Mouse (Mus musculus) hindbrain, embryonic 14.5 days (tissue): ENCODE results near the gene Gnb1. TPM values are rescaled to one million over a fixed set of nuclear protein-coding genes. Genes with fewer than 3 reads are reported as not detected.
"Not testable (repeated sequence)": the region's sequence is repeated elsewhere in the genome, so short reads cannot be mapped to it uniquely, and the experiment has no call there.

Experiments used
- ATAC-seq: fragments of 200-750 bp; cut with Nextera tagmentation; 2 replicates; pipeline ENCODE4 v1.8.0; 2017; ENCODE audit warnings: moderate number of reproducible peaks, mild to moderate bottlenecking, moderate TSS enrichment, moderate library complexity; ENCODE audit not compliant: low FRiP score
- DNase-seq: peaks from one replicate; pipeline ENCODE4 v3.0.0-alpha.2; 2015; ENCODE audit warnings: low spot score
- H3K27ac ChIP-seq: fragments of 300-500 bp; sonication (generic); 2 replicates; pipeline ENCODE4 v1.5.1; 2014; ENCODE audit warnings: mild to moderate bottlenecking, moderate library complexity
- H3K27me3 ChIP-seq: fragments of 300-500 bp; sonication (generic); 2 replicates; pipeline ENCODE4 v1.6.1; 2014; ENCODE audit warnings: mild to moderate bottlenecking, low read length, mixed read lengths; ENCODE audit not compliant: control insufficient read depth, insufficient read depth
- H3K36me3 ChIP-seq: fragments of 300-500 bp; sonication (generic); replicated peaks from 2 replicates; pipeline ENCODE4 v1.6.1; 2014; ENCODE audit not compliant: control insufficient read depth, insufficient read depth
- H3K4me1 ChIP-seq: fragments of 300-500 bp; sonication (generic); replicated peaks from 2 replicates; pipeline ENCODE4 v1.6.1; 2014; ENCODE audit warnings: antibody characterized with exemption, low read length, mixed read lengths; ENCODE audit not compliant: control insufficient read depth, insufficient read depth
- H3K4me2 ChIP-seq: fragments of 300-500 bp; sonication (generic); replicated peaks from 2 replicates; pipeline ENCODE4 v1.6.1; 2014; ENCODE audit warnings: mild to moderate bottlenecking, moderate library complexity
- H3K4me3 ChIP-seq: fragments of 300-500 bp; sonication (generic); replicated peaks from 2 replicates; pipeline ENCODE4 v1.5.1; 2014; ENCODE audit warnings: mild to moderate bottlenecking, low read length
- H3K9ac ChIP-seq: fragments of 300-500 bp; sonication (generic); 2 replicates; pipeline ENCODE4 v1.6.1; 2014
- H3K9me3 ChIP-seq: fragments of 300-500 bp; sonication (generic); 2 replicates; pipeline ENCODE4 v1.6.1; 2016; ENCODE audit warnings: low read length; ENCODE audit not compliant: control insufficient read depth
- WGBS: fragments of 180-500 bp; shearing (Covaris S2); extraction: QIAGEN DNeasy Blood & Tissue Kit; methylation state at CpG from one replicate; pipeline ENCODE4 v1.1.7; 2014; 5-methylcytosine and 5-hydroxymethylcytosine counted together
- polyA plus RNA-seq: library from polyadenylated mRNA; unstranded; fragments of >200 nt; fragmentation: Nextera tagmentation; extraction: Ambion mirVana; gene quantifications from 2 replicates; pipeline ENCODE4 v1.2.1, GENCODE M21; 2014

Gene Gnb1
- polyA plus RNA-seq, 1 experiment from 2014 or later, result 1,126 TPM

- DNase-seq, result no peak
- Histone ChIP-seq H3K9ac (no peak overlapping the region), H3K27me3 (no peaks in the 10 kb centered on the region), H3K4me1 (no peaks in the 10 kb centered on the region), H3K27ac (no peak overlapping the region), H3K9me3 (no peaks in the 10 kb centered on the region), H3K4me2 (no peak overlapping the region), H3K36me3 (no peaks in the 10 kb centered on the region), H3K4me3 (no peak overlapping the region)
- WGBS, result 87% methylated on average over 13 of the region's 13 CpGs
- no peak for ATAC-seq
Observed at GRCm38 (mm10) chr4:155467237-155468010, 23.7 kb upstream of the Gnb1 start.

DNA sequence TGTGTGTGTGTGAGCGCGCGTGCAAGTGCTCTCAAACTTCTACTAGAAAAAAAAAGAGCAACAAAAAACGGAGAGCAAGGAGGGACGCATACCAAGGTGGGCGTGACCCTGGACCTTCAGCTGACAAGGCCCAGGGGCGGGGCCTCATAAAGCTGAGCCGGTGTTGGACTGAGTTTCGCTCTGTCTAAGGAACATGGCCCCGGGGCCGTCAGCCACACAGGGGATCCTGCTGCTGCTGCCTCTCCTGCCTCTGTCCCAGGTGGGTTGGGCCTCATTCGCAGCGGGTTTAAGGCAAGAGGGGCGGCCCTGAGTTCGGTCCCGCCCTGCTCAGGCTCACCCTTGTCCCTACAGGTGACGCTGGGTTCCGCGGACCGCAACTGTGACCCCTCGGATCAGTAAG is 22.2 kb upstream of the Gnb1 start, which contains the start of gene Tmem52:
TSS of gene Tmem52 (plus strand) at position 163 of the 400 bp plus-strand sequence.
- Histone ChIP-seq H3K4me1 (no peaks in the 10 kb centered on the region), H3K36me3 (no peaks in the 10 kb centered on the region), H3K4me2 (0 out of 2 replicates have a peak within 1 kb of the TSS, but pooled peaks have one; percentile 3), H3K27me3 (no peaks in the 10 kb centered on the region), H3K27ac (no peak within 1 kb of the TSS), H3K9me3 (no peaks in the 10 kb centered on the region), H3K9ac (no peak within 1 kb of the TSS), H3K4me3 (no peak within 1 kb of the TSS)
- WGBS, result 11% methylated on average over 21 of the region's 21 CpGs
- ATAC-seq (0 out of 2 replicates have a peak, but pooled peaks have one; percentile 42), DNase-seq (no peak)

- Histone ChIP-seq H3K36me3 (no peaks in the 10 kb centered on the region), H3K27me3 (no peaks in the 10 kb centered on the region), H3K4me2 (no peak overlapping the region), H3K4me1 (no peaks in the 10 kb centered on the region), H3K9me3 (no peaks in the 10 kb centered on the region), H3K4me3 (no peak overlapping the region), H3K9ac (no peak overlapping the region), H3K27ac (no peak overlapping the region)
- 81% methylated on average over 18 of the region's 18 CpGs for WGBS
- DNase-seq (no peak), ATAC-seq (no peak)
Observed at GRCm38 (mm10) chr4:155469590-155470262, 21.4 kb upstream of the Gnb1 start.

DNA sequence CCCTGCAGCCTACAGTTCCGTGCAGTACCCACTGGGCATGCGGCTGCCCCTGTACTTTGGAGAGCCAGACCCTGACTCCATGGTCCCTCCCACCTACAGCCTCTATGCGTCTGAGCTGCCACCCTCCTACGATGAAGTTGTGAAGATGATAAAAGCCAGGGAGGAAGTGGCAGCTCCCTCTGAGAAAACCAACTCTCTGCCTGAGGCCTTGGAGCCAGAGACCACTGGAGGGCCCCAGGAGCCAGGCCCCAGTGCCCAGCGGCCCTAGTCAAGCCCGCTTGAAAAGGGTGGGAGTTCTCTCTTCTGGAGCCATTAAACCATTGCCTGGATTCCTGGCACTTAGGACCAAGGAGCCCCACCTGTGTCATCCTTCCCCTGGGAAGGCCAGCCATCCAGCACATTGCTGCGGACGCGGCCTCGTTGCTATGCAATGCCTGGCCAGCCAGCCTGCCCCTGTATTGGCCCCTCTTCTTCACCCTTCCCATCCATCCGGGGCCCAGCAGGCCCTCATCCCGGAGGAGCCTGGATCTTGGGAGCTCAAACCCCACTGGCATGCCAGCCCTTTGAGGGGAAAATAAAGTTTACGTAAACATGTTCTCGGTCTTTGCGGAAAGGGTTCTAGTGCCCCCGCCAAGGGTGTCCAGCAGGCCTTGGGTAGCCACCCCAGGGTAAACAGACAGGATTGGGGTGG is 20.8 kb upstream of the Gnb1 start:
- no peak overlapping the region for H3K27ac ChIP-seq

DNA sequence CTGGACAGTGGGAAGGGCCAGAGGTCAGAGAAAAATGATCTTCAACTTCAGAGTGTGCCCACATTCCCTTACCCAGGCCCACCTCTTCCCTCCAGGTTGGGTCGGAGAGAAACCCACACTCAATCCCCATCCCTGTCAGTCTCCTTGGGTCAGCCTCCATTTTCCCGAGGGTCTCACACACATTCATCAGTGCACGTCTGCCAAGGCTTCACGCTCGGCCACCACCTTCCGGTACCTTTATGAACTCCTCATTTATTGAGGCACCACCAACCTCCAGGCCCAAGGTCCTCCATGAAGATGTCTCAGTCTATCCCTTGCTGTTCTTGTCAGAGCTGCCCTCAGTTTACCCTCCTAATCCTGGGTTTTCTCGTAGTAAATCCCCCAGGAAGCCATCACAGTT is 20.2 kb upstream of the Gnb1 start:
- Histone ChIP-seq H3K4me1 (no peaks in the 10 kb centered on the region), H3K9ac (no peak overlapping the region), H3K9me3 (no peaks in the 10 kb centered on the region), H3K36me3 (no peaks in the 10 kb centered on the region), H3K27ac (no peak overlapping the region), H3K4me3 (no peak overlapping the region), H3K27me3 (no peaks in the 10 kb centered on the region), H3K4me2 (no peak overlapping the region)
- WGBS, result 87% methylated on average over 7 of the region's 7 CpGs
- ATAC-seq (no peak), DNase-seq (no peak)

More for the DNA sequence above, 20.8 kb upstream of the Gnb1 start:
- DNase-seq (no peak), ATAC-seq (no peak)
- no peak overlapping the region for H3K9ac ChIP-seq
- WGBS, result 86% methylated on average over 16 of the region's 16 CpGs
- no peak overlapping the region for H3K4me3 ChIP-seq
- no peaks in the 10 kb centered on the region for H3K27me3 ChIP-seq
- H3K4me2 ChIP-seq, result no peak overlapping the region
- no peaks in the 10 kb centered on the region for H3K4me1 ChIP-seq
- no peaks in the 10 kb centered on the region for H3K36me3 ChIP-seq
- H3K9me3 ChIP-seq, result no peaks in the 10 kb centered on the region

GRCm38 (mm10) chr4:155471406-155471805 is 19.8 kb upstream of the Gnb1 start:
- H3K27ac ChIP-seq, result no peak overlapping the region
- H3K9me3 ChIP-seq, result no peaks in the 10 kb centered on the region
- H3K9ac ChIP-seq, result no peak overlapping the region
- WGBS, result 89% methylated on average over 7 of the region's 7 CpGs
- no peak for ATAC-seq
- DNase-seq, result no peak
- H3K4me2 ChIP-seq, result no peak overlapping the region
- H3K4me3 ChIP-seq, result no peak overlapping the region
- no peaks in the 10 kb centered on the region for H3K36me3 ChIP-seq
- H3K4me1 ChIP-seq, result no peaks in the 10 kb centered on the region
- no peaks in the 10 kb centered on the region for H3K27me3 ChIP-seq

- Histone ChIP-seq H3K27me3 (no peaks in the 10 kb centered on the region), H3K36me3 (no peaks in the 10 kb centered on the region), H3K27ac (no peak overlapping the region), H3K4me1 (no peaks in the 10 kb centered on the region), H3K9me3 (no peaks in the 10 kb centered on the region), H3K4me3 (no peak overlapping the region), H3K9ac (no peak overlapping the region), H3K4me2 (no peak overlapping the region)
- DNase-seq (no peak), ATAC-seq (no peak)
- WGBS, result 70% methylated on average over 3 of the region's 3 CpGs
Observed at GRCm38 (mm10) chr4:155472716-155473290, 18.4 kb upstream of the Gnb1 start.

DNA sequence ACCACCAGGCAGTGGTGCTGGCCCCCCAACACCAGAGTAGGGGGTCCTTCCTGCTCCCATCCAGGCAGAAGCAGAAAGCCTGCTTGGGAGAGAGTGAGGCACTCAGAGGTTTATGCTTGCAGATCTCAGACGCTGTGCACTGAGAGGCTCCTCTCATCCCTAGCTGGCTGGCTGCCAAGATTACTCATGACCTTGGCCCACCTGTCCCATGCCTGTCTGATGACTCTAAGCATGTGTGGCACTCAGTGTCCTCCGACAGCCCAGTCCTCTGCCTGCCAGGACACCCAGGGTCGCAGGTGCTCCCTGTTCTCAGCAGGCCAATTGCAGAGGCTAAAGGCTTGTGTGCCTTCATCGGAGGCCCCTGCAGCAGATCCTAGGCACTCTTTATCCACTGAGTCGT is 17.8 kb upstream of the Gnb1 start:
- DNase-seq (no peak), ATAC-seq (no peak)
- no peak overlapping the region for H3K4me2 ChIP-seq
- no peak overlapping the region for H3K4me3 ChIP-seq
- WGBS, result 60% methylated on average over 5 of the region's 5 CpGs
- no peaks in the 10 kb centered on the region for H3K36me3 ChIP-seq
- H3K4me1 ChIP-seq, result no peaks in the 10 kb centered on the region
- no peaks in the 10 kb centered on the region for H3K27me3 ChIP-seq
- no peaks in the 10 kb centered on the region for H3K9me3 ChIP-seq
- no peak overlapping the region for H3K27ac ChIP-seq
- H3K9ac ChIP-seq, result no peak overlapping the region

GRCm38 (mm10) chr4:155473796-155474195 is 17.4 kb upstream of the Gnb1 start:
- H3K9me3 ChIP-seq, H3K36me3 ChIP-seq, H3K4me1 ChIP-seq, DNase-seq, H3K27ac ChIP-seq, H3K4me2 ChIP-seq, H3K4me3 ChIP-seq, H3K27me3 ChIP-seq, ATAC-seq, H3K9ac ChIP-seq: not testable (repeated sequence)
- 48% methylated on average over 2 of the region's 2 CpGs for WGBS
